Mouse (Mus musculus) heart, embryonic 15.5 days (tissue): ENCODE results near the gene Phactr1. TPM values are rescaled to one million over a fixed set of nuclear protein-coding genes. Genes with fewer than 3 reads are reported as not detected.

Experiments used
- ATAC-seq: fragments of 200-750 bp; cut with Nextera tagmentation; replicated peaks from 2 replicates; pipeline ENCODE4 v1.8.0; 2017; ENCODE audit warnings: low read depth, moderate TSS enrichment; ENCODE audit not compliant: insufficient number of reproducible peaks, insufficient read depth, low FRiP score
- H3K27ac ChIP-seq: fragments of 300-500 bp; sonication (generic); 2 replicates; pipeline ENCODE4 v1.5.1; 2015; ENCODE audit warnings: mild to moderate bottlenecking, inconsistent platforms
- H3K27me3 ChIP-seq: fragments of 300-500 bp; sonication (generic); 2 replicates; pipeline ENCODE4 v1.6.1; 2015; ENCODE audit warnings: inconsistent platforms
- H3K36me3 ChIP-seq: fragments of 300-500 bp; sonication (generic); 2 replicates; pipeline ENCODE4 v1.6.1; 2015; ENCODE audit warnings: mild to moderate bottlenecking, inconsistent platforms
- H3K4me1 ChIP-seq: fragments of 300-500 bp; sonication (generic); replicated peaks from 2 replicates; pipeline ENCODE4 v1.6.1; 2015; ENCODE audit warnings: inconsistent platforms
- H3K4me2 ChIP-seq: fragments of 300-500 bp; sonication (generic); 2 replicates; pipeline ENCODE4 v1.6.1; 2015; ENCODE audit warnings: inconsistent platforms, mild to moderate bottlenecking, moderate library complexity
- H3K4me3 ChIP-seq: fragments of 300-500 bp; sonication (generic); 2 replicates; pipeline ENCODE4 v1.5.1; 2015; ENCODE audit warnings: mild to moderate bottlenecking, inconsistent platforms
- H3K9ac ChIP-seq: fragments of 300-500 bp; sonication (generic); 2 replicates; pipeline ENCODE4 v1.6.1; 2015; ENCODE audit warnings: mild to moderate bottlenecking, inconsistent platforms
- H3K9me3 ChIP-seq: fragments of 300-500 bp; sonication (generic); replicated peaks from 2 replicates; pipeline ENCODE4 v1.6.1; 2016; ENCODE audit warnings: inconsistent platforms
- WGBS: fragments of 180-500 bp; shearing (Covaris S2); methylation state at CpG from one replicate; pipeline ENCODE4 v1.1.7; 2015; ENCODE audit warnings: mixed read lengths; 5-methylcytosine and 5-hydroxymethylcytosine counted together
- polyA plus RNA-seq: library from polyadenylated mRNA; unstranded; fragments of >200 nt; fragmentation: Nextera tagmentation; extraction: Ambion mirVana; gene quantifications from 2 replicates; pipeline ENCODE4 v1.2.1, GENCODE M21; 2015

Gene Phactr1
- polyA plus RNA-seq, 1 experiment from 2014 or later: 6.5 TPM

DNA sequence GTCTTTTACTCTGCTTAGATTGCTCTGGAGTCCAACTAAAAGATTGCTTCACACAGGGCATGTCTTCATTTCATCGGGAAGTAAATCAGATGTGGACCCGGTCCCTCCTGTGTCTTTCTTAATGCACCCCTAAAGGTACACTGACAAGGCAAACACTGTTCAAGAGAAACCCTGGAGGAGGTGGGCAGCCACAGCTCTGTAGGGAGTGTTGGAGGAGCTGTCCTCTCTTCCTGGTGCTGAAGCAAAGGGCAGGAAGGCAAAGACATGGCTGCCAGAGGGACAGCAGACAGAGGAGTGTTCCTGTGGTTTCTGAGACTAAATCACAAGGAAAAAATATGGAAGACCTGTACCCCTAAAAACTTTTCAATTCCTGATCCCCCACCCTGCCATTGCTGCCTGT is 31.1 kb downstream of the Phactr1 start:
- H3K27me3 ChIP-seq: peaks cover 39% of the 10 kb centered on the region
- no peak overlapping the region for H3K9ac ChIP-seq
- H3K36me3 ChIP-seq: no peaks in the 10 kb centered on the region
- no peak overlapping the region for H3K4me3 ChIP-seq
- WGBS: 32% methylated on average over 2 of the region's 2 CpGs
- no peaks in the 10 kb centered on the region for H3K9me3 ChIP-seq
- no peak for ATAC-seq
- no peak overlapping the region for H3K4me2 ChIP-seq
- peaks cover 7% of the 10 kb centered on the region for H3K4me1 ChIP-seq
- H3K27ac ChIP-seq: no peak overlapping the region

DNA sequence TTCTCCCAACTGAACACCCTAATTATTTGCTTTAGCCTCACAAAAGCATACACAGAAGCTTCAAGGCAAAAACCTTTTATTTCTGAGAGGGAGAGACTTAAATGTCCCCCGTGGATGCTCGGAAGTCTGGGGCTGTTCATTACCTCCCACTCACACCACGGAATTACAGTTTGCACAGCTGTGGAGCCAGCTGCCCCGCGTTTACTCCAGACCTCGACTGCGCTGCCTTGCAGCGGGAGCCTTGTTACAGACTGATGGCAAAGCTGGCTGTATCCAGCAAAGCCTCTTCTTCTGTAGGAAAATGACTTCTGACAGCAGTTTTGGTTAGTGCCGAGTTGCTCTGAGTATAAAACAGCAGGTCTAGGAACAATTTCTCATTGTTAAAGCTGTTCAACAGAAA is 39.0 kb downstream of the Phactr1 start:
- peaks cover 3% of the 10 kb centered on the region; the same call in 1 of the 2 replicates for H3K27me3 ChIP-seq
- H3K4me2 ChIP-seq: no peak overlapping the region
- H3K27ac ChIP-seq: no peak overlapping the region
- no peaks in the 10 kb centered on the region for H3K9me3 ChIP-seq
- H3K36me3 ChIP-seq: no peaks in the 10 kb centered on the region
- no peaks in the 10 kb centered on the region for H3K4me1 ChIP-seq
- H3K9ac ChIP-seq: no peak overlapping the region
- no peak for ATAC-seq
- 61% methylated on average over 9 of the region's 9 CpGs for WGBS
- no peak overlapping the region for H3K4me3 ChIP-seq

DNA sequence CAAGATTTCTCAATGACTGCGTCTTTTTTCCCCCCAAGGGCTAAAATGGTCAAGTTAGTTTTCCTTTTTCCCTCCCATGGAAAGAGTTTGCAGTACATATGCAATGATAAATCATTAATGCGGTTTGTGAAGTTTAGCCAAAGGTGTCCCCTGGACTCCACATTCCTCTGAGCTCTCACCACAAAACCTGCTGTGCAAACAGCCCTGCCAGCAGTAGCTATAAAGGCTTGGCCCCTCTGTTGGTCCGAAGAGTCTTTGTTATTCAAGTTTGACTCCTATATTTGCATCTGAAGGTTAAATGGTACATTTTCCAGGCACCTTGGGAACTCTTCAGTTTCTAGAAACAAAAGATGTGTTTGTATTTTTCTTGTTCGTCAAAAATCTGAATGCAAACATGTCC is 39.7 kb downstream of the Phactr1 start:
- Histone ChIP-seq H3K36me3 (no peaks in the 10 kb centered on the region), H3K27me3 (peaks cover 3% of the 10 kb centered on the region; the same call in 1 of the 2 replicates), H3K9ac (no peak overlapping the region), H3K4me3 (no peak overlapping the region), H3K4me1 (no peaks in the 10 kb centered on the region), H3K9me3 (no peaks in the 10 kb centered on the region), H3K27ac (no peak overlapping the region), H3K4me2 (no peak overlapping the region)
- ATAC-seq: no peak
- WGBS: 54% methylated on average over 4 of the region's 4 CpGs

DNA sequence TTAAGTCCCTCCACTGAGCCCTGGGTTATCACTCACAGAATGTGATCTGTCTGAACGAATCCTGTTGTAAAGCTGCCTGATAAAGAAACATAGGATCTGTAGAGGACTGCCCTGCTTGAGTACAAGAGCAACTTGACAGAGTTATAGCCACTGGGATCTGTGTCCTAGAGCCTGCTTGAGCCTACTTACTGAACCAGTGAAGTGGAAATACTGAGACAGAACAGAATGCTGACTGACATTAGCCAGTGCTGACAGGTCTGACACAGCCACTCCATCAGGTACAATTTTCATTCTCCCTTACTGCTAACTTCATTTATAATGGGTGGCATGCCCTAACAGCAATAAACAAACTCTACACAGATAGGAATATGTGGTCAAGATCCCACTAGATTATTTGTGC is 40.2 kb downstream of the Phactr1 start:
- Histone ChIP-seq H3K27ac (no peak overlapping the region), H3K4me2 (no peak overlapping the region), H3K4me3 (no peak overlapping the region), H3K9ac (no peak overlapping the region), H3K27me3 (peaks cover 3% of the 10 kb centered on the region; the same call in 1 of the 2 replicates), H3K4me1 (no peaks in the 10 kb centered on the region), H3K9me3 (no peaks in the 10 kb centered on the region), H3K36me3 (no peaks in the 10 kb centered on the region)
- ATAC-seq: no peak
- 7% methylated on average over 1 of the region's 1 CpGs for WGBS

DNA sequence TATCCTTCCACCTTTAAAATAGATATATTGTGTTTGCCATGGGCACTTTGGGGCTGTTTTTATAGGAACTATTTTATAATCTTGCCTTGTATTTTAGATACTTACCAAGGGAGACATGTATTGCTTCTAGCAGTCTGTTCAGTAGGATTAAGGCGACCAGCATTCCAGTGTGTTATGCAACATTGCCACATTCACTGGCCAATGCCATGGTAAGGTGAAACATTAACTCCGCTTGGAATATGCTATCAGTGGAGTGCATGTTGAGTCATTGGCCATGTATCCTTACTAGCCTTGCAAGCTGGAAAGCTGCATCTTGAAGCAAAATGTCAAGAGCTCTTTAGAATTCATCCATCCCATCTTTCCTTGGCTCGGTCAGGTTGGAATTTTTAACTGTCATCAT is 43.6 kb downstream of the Phactr1 start:
- Histone ChIP-seq H3K9ac (no peak overlapping the region), H3K4me1 (no peaks in the 10 kb centered on the region), H3K9me3 (no peaks in the 10 kb centered on the region), H3K4me3 (no peak overlapping the region), H3K4me2 (no peak overlapping the region), H3K36me3 (no peaks in the 10 kb centered on the region), H3K27me3 (no peaks in the 10 kb centered on the region), H3K27ac (no peak overlapping the region)
- no peak for ATAC-seq
- 77% methylated on average over 3 of the region's 3 CpGs for WGBS

DNA sequence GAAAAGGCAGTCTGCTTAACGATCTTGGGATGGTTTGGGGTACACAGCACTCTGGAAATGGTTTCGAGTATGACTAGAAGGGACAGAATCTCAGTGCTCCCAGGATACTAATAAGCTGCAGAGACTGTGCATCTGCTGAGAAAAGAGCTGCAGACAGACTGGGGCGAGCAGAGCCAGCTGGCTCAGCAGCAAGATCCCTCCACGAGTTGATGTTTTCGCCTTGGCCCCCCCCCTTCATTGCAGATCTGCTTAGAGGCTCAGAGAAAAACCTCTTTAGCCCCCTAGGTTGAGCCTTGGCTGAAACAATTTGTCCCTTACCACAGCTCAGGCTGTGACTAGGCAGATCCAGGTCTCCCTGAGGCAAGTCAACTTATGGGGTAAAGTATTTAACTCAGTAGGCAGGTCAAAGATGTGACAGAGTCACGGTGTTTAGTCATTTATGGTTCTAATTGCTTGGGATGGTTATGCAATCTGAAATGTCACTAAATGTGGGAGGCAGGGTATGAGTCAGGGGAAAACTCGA is 45.3 kb downstream of the Phactr1 start:
- 54% methylated on average over 7 of the region's 7 CpGs for WGBS

DNA sequence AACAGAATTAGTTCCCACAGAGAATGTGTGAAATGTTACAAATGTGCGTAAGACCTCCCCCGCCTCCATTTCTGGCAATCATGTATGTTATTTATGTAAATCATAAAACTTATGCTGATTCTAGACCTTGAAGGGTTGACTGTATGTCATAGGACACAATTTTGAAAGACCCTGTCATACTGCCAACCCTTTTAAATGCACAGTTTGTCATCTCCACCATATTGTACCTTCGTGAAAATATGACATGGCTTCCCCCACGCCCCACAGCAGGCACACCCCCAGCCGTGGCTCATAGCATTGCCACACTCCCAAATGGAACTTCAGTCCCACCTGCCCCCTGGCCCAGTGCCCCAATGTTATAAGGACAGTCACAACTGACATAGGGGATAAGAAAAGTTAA is 57.1 kb downstream of the Phactr1 start:
- WGBS: 84% methylated on average over 5 of the region's 5 CpGs

More for the DNA sequence above, 45.3 kb downstream of the Phactr1 start:
- H3K9me3 ChIP-seq: no peaks in the 10 kb centered on the region
- no peaks in the 10 kb centered on the region for H3K4me1 ChIP-seq
- no peak overlapping the region for H3K4me3 ChIP-seq
- no peak for ATAC-seq
- no peaks in the 10 kb centered on the region for H3K36me3 ChIP-seq
- no peak overlapping the region for H3K9ac ChIP-seq
- no peaks in the 10 kb centered on the region for H3K27me3 ChIP-seq
- no peak overlapping the region for H3K4me2 ChIP-seq
- H3K27ac ChIP-seq: no peak overlapping the region

DNA sequence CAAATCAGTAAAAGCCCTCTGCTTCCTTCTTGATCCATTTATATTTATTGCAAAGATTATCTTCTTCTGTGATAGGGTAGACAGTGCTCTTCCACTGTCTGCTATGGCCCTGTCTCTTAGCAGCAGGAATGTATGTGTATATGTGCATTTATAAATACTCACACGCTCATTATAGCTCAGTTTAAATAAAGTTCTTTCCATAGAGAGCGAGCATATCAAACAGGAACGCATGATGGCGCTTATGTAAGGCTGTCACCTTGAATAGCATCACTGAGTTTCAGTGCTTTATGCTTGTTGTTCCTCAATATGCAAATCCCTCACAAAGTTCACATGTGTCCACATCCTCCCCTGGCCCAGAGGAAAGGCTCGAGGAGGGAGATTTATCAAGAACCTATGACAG is 57.7 kb downstream of the Phactr1 start:
- WGBS: 77% methylated on average over 5 of the region's 5 CpGs
- ATAC-seq: no peak

More for the DNA sequence above, 57.1 kb downstream of the Phactr1 start:
- Histone ChIP-seq H3K36me3 (no peaks in the 10 kb centered on the region), H3K4me2 (no peak overlapping the region), H3K27me3 (no peaks in the 10 kb centered on the region; the same call in 1 of the 2 replicates), H3K4me3 (no peak overlapping the region), H3K9ac (no peak overlapping the region), H3K27ac (no peak overlapping the region), H3K4me1 (no peaks in the 10 kb centered on the region), H3K9me3 (no peaks in the 10 kb centered on the region)
- no peak for ATAC-seq

DNA sequence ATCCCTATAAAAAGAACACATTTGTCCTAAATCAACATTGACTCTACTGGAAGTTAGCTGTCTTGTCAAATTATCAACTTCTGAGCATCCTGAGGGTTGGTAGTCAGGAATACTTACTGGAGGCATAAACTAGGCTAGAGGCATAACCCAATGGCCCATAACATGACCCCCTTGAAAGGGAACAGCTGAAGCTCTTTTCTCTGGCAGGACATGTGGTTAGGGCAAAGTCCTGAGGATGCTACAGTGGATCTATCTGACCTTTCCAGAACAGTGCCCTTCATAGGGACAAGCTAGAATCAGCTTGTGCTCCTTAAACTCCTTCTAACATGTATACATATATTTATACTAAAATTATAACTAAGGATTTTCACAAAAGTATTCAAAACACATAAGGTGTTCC is 61.8 kb downstream of the Phactr1 start:
- Histone ChIP-seq H3K4me3 (no peak overlapping the region), H3K9me3 (no peaks in the 10 kb centered on the region), H3K27ac (no peak overlapping the region), H3K36me3 (no peaks in the 10 kb centered on the region), H3K9ac (no peak overlapping the region), H3K27me3 (no peaks in the 10 kb centered on the region; the same call in 1 of the 2 replicates), H3K4me2 (no peak overlapping the region), H3K4me1 (no peaks in the 10 kb centered on the region)
- no peak for ATAC-seq

More for the DNA sequence above, 57.7 kb downstream of the Phactr1 start:
- Histone ChIP-seq H3K27me3 (no peaks in the 10 kb centered on the region; the same call in 1 of the 2 replicates), H3K4me3 (no peak overlapping the region), H3K4me1 (no peaks in the 10 kb centered on the region), H3K9me3 (no peaks in the 10 kb centered on the region), H3K9ac (no peak overlapping the region), H3K27ac (no peak overlapping the region), H3K4me2 (no peak overlapping the region), H3K36me3 (no peaks in the 10 kb centered on the region)

DNA sequence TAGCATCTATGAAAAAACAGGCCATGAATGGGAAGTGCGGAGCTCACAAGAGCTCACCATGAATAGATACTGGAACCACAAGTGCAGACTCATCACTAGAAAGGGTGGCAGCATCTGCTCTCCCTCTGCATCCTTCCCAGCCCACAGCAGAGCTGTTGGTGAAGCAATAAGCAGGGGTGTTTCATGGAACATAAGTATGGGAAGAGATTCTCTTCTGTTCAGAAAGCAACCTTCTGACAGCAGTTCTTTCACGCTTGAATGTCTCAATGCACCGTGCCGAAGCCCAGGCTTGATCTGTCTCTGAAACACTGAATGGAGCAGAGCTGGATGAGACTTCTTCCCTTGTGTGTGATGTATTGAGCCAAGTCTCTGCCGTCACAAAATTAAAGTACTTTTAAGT is 64.0 kb downstream of the Phactr1 start:
- Histone ChIP-seq H3K36me3 (no peaks in the 10 kb centered on the region), H3K9me3 (no peaks in the 10 kb centered on the region), H3K4me3 (no peak overlapping the region), H3K27me3 (no peaks in the 10 kb centered on the region), H3K4me2 (no peak overlapping the region), H3K9ac (no peak overlapping the region), H3K4me1 (no peaks in the 10 kb centered on the region), H3K27ac (no peak overlapping the region)
- 84% methylated on average over 5 of the region's 5 CpGs for WGBS
- ATAC-seq: no peak

DNA sequence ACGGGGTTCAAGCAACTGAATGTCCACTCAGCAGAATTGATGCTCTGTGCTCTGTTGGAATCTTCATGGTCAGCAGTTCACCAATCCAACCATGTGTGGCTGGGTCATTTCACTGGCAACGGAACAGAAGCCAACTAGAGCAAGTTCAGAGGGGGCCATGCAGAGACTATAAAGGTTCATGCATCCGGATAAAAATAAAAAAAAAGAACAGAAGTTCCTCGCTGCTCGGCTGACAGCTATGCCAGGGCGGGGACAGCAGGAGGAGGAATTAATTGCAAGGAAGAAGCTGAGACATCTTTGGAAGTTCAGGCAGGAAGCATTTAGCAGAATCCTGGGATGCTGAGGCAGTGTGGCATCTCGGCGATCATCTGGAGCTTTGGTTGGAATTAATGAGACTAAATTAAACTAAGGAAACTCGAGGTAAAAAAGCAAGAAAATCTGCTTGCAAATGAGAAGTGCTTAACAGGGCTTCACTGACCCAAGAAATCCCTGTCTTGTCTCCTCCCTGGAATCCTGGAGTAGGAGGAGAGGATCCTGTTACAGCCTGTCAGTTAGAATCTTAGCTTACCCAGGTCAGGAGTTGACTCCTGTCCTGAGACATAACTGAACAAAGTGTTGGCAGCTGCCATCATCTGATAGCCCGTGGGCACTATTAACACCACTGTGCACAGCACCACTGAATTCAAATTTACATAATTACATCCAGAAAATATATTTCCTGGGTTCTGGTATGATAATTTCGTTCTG is 77.4 kb downstream of the Phactr1 start:
- Histone ChIP-seq H3K4me2 (no peak overlapping the region), H3K36me3 (no peaks in the 10 kb centered on the region)
- 51% methylated on average over 11 of the region's 11 CpGs for WGBS

DNA sequence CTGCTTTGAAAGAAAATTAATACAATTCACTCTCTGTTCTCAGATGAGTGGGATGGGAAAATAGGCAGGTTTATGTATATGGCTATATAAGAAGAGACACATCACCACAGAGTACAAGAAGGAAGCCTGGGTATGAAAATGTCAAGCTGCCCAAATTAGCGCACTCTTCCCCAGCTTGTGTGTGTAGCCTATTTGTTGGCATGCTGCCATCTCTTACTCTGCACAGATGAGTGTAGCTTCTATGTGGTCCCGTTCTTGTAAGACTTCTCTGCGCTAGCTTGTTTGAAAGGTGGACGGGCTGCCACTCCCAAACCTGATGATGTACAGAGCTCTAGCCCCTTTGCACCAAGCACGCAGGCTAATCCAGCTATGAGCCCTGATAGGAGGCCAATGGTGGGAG is 78.7 kb downstream of the Phactr1 start:
- WGBS: 47% methylated on average over 5 of the region's 5 CpGs
- Histone ChIP-seq H3K36me3 (no peaks in the 10 kb centered on the region), H3K27ac (no peak overlapping the region), H3K9me3 (no peaks in the 10 kb centered on the region), H3K4me2 (no peak overlapping the region), H3K4me1 (peaks cover 3% of the 10 kb centered on the region), H3K4me3 (no peak overlapping the region), H3K27me3 (no peaks in the 10 kb centered on the region), H3K9ac (no peak overlapping the region)
- ATAC-seq: no peak

More for the DNA sequence above, 77.4 kb downstream of the Phactr1 start:
- Histone ChIP-seq H3K27ac (no peak overlapping the region), H3K9ac (no peak overlapping the region), H3K9me3 (no peaks in the 10 kb centered on the region), H3K4me3 (no peak overlapping the region), H3K4me1 (peaks cover 3% of the 10 kb centered on the region), H3K27me3 (no peaks in the 10 kb centered on the region)
- ATAC-seq: no peak
